Mouse (Mus musculus): ENCODE results near the gene Mta2. TPM values are rescaled to one million over a fixed set of nuclear protein-coding genes. Genes with fewer than 3 reads are reported as not detected.

Mta2 gene
- total and polyA plus RNA-seq, 2 experiments from 2014 or later, result 86.4 to 87.8 TPM

GRCm38 (mm10) chr19:8920073-8920736 is 21.5 kb upstream of the Mta2 start, which contains the start of gene B3gat3:
Gene B3gat3, plus strand, starts transcription at chr19:8920374.
- H3K27ac ChIP-seq (ENCODE audit: low read depth, low read length), result peak within 1 kb of the TSS; percentile 86
- H3K4me2 ChIP-seq (ENCODE audit: low read depth), result peak within 1 kb of the TSS; percentile 79
- WGBS, result 2% methylated on average over 39 of the region's 50 CpGs
- H3K36me3 ChIP-seq (ENCODE audit: insufficient read depth), result peaks cover 14% of the 10 kb centered on the region
- peak; percentile 97 for ATAC-seq
- TF ChIP-seq CTCF (IDR thresholded peaks at IDR 0.05; ENCODE audit: low read depth), result no peak
- H3K27me3 ChIP-seq (ENCODE audit: insufficient read depth, low read length), result no peaks in the 10 kb centered on the region
- DNase-seq, result peak; percentile 92
- H3K4me1 ChIP-seq (ENCODE audit: insufficient read depth), result peaks cover 14% of the 10 kb centered on the region
- H3K4me3 ChIP-seq (ENCODE audit: low read depth, low read length), result peak within 1 kb of the TSS; percentile 89
- peak within 1 kb of the TSS; percentile 76 for H3K9ac ChIP-seq
- H3K9me3 ChIP-seq (ENCODE audit: low read length), result no peaks in the 10 kb centered on the region

DNA sequence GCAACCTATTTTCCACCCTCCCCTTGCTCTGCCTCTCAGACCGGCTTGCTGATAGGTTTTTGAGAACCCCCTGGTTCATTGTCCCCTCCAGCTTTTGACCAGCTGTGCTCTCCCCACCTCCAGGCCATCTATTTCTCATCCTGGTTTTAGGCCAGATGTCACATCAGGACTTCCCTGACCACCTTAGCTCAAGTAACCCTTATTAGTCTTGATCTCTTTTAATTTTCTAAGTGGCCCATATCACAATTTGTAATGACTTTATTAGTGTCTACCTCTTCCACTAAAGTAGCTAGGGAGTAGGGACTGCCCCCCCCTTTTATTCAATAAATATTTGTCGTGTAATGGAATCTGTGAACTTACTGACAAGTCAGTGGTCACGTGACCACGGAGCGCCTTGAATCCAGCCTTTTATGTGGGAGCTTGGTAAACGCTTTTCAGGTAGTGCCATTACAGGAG is 20.8 kb upstream of the Mta2 start:
- Histone ChIP-seq H3K4me2 (ENCODE audit: low read depth) (peak overlapping the region; percentile 79), H3K36me3 (ENCODE audit: insufficient read depth) (peaks cover 14% of the 10 kb centered on the region), H3K27ac (ENCODE audit: low read depth, low read length) (peak overlapping the region; percentile 86), H3K4me1 (ENCODE audit: insufficient read depth) (peaks cover 14% of the 10 kb centered on the region), H3K9me3 (ENCODE audit: low read length) (no peaks in the 10 kb centered on the region), H3K4me3 (ENCODE audit: low read depth, low read length) (peak overlapping the region; percentile 89), H3K9ac (peak overlapping the region; percentile 76), H3K27me3 (ENCODE audit: insufficient read depth, low read length) (no peaks in the 10 kb centered on the region)
- DNase-seq, result peak; percentile 44
- no peak for ATAC-seq
- no peak for TF ChIP-seq CTCF (IDR thresholded peaks at IDR 0.05; ENCODE audit: low read depth)
- 2% methylated on average over 6 of the region's 6 CpGs for WGBS

DNA sequence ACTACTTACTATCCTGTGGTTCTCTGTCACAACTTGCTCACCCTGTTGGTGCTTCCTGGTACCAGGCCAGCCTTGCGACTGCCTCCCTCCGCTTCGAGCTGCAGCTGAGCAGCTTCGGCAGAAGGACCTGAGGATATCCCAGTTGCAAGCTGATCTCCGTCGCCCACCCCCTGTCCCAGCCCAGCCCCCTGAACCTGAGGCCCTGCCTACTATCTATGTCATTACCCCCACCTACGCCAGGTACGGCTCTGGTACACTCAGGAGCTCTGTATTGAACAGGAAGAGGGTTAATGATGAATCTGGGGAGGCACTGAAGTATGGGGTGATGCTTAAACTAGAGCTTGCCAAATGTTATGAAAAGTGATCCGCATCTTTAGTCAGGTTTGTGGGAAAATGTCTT is 19.9 kb upstream of the Mta2 start:
- 87% methylated on average over 9 of the region's 9 CpGs for WGBS
- H3K4me2 ChIP-seq (ENCODE audit: low read depth), result peak overlapping the region; percentile 79; the same call in 1 of the 2 replicates
- no peak for DNase-seq
- H3K27me3 ChIP-seq (ENCODE audit: insufficient read depth, low read length), result no peaks in the 10 kb centered on the region
- TF ChIP-seq CTCF (IDR thresholded peaks at IDR 0.05; ENCODE audit: low read depth), result no peak
- H3K4me3 ChIP-seq (ENCODE audit: low read depth, low read length), result peak overlapping the region; percentile 89; the same call in 1 of the 2 replicates
- H3K27ac ChIP-seq (ENCODE audit: low read depth, low read length), result no peak overlapping the region
- ATAC-seq, result no peak
- no peaks in the 10 kb centered on the region for H3K9me3 ChIP-seq (ENCODE audit: low read length)
- no peak overlapping the region for H3K9ac ChIP-seq
- H3K4me1 ChIP-seq (ENCODE audit: insufficient read depth), result peaks cover 14% of the 10 kb centered on the region
- peaks cover 11% of the 10 kb centered on the region; the same call in 1 of the 2 replicates for H3K36me3 ChIP-seq (ENCODE audit: insufficient read depth)

GRCm38 (mm10) chr19:8926766-8927165 is 14.9 kb upstream of the Mta2 start:
- Histone ChIP-seq H3K9ac (no peak overlapping the region), H3K9me3 (ENCODE audit: low read length) (no peaks in the 10 kb centered on the region), H3K27ac (ENCODE audit: low read depth, low read length) (no peak overlapping the region), H3K27me3 (ENCODE audit: insufficient read depth, low read length) (no peaks in the 10 kb centered on the region), H3K4me2 (ENCODE audit: low read depth) (no peak overlapping the region), H3K4me1 (ENCODE audit: insufficient read depth) (peaks cover 5% of the 10 kb centered on the region), H3K36me3 (ENCODE audit: insufficient read depth) (peaks cover 16% of the 10 kb centered on the region; the same call in 1 of the 2 replicates), H3K4me3 (ENCODE audit: low read depth, low read length) (no peak overlapping the region)
- no peak for TF ChIP-seq CTCF (IDR thresholded peaks at IDR 0.05; ENCODE audit: low read depth)
- DNase-seq (no peak), ATAC-seq (no peak)
- WGBS, result 93% methylated on average over 2 of the region's 2 CpGs

DNA sequence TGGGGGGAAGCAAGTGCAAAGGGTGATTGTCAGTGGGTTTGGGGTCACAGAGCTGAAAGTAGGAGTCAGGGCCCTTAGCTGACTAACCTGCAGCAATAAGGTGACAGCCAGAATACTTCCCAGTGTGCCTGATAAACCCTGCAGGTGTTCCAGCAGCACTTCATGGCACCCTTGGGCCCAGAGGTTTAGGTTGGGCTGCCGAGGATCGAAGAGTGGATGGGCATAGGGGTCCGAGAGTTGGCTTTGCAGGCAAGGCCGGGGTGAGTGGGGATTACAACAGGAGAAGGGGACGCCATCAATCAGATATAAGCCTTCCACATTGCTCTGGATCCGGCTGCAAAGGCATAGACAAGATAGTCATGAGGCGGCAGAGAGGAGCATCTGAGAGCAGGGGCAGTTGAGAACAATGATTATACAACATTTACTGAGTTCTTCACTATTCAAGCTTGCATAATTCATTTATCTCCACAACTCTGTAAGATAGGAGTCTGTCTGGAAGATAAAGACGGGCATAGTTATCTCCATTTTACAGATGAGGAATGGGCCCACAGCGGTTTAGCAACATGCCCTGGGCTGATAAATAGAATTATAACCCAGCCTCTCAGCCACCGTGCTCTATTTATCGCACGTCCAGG is 13.7 kb upstream of the Mta2 start:
- no peak overlapping the region for H3K9ac ChIP-seq
- 94% methylated on average over 12 of the region's 12 CpGs for WGBS
- no peak for TF ChIP-seq CTCF (IDR thresholded peaks at IDR 0.05; ENCODE audit: low read depth)

DNA sequence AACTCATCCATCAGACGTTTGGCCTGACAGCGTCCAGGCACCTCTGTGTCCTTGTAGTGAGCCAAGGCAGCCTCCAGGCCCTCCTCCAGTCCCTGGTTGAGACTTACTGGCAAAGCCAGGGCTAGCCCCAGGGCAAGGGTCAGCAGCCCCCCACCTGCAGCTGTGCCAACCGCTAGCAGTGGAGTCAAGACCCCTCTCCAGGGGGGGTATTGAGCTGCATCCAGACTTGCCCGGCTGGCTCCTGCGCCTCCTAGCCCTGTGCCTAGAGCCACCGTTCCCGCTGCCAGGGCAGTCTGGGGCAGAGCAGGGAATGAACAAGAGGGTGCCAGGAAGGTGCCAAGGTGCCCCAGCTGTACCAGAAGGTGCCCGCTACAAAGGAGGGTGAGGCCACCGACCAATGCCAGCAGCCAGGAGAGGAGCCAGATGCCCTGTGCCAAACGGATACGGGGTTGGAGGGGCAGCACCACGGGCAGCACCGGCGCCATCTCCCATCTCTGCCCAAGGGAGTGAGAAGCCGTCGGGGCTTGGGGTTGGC is 12.9 kb upstream of the Mta2 start:
- peaks cover 4% of the 10 kb centered on the region; the same call in 1 of the 2 replicates for H3K4me1 ChIP-seq (ENCODE audit: insufficient read depth)
- H3K36me3 ChIP-seq (ENCODE audit: insufficient read depth), result peaks cover 16% of the 10 kb centered on the region; the same call in 1 of the 2 replicates
- peak overlapping the region; percentile 61 for H3K4me2 ChIP-seq (ENCODE audit: low read depth)
- no peaks in the 10 kb centered on the region for H3K27me3 ChIP-seq (ENCODE audit: insufficient read depth, low read length)
- peak overlapping the region; percentile 57; the same call in 1 of the 2 replicates for H3K9ac ChIP-seq
- TF ChIP-seq CTCF (IDR thresholded peaks at IDR 0.05; ENCODE audit: low read depth), result no peak
- peak overlapping the region; percentile 44 for H3K4me3 ChIP-seq (ENCODE audit: low read depth, low read length)
- no peaks in the 10 kb centered on the region for H3K9me3 ChIP-seq (ENCODE audit: low read length)
- peak; percentile 23 for ATAC-seq
- H3K27ac ChIP-seq (ENCODE audit: low read depth, low read length), result no peak overlapping the region
- 13% methylated on average over 16 of the region's 16 CpGs for WGBS
- no peak for DNase-seq

More for the DNA sequence above, 13.7 kb upstream of the Mta2 start:
- Histone ChIP-seq H3K27me3 (ENCODE audit: insufficient read depth, low read length) (no peaks in the 10 kb centered on the region), H3K4me1 (ENCODE audit: insufficient read depth) (peaks cover 4% of the 10 kb centered on the region; the same call in 1 of the 2 replicates), H3K4me2 (ENCODE audit: low read depth) (no peak overlapping the region), H3K9me3 (ENCODE audit: low read length) (no peaks in the 10 kb centered on the region), H3K4me3 (ENCODE audit: low read depth, low read length) (no peak overlapping the region), H3K27ac (ENCODE audit: low read depth, low read length) (no peak overlapping the region), H3K36me3 (ENCODE audit: insufficient read depth) (peaks cover 16% of the 10 kb centered on the region; the same call in 1 of the 2 replicates)
- no peak for DNase-seq
- no peak for ATAC-seq

Measured in forebrain, postnatal 0 days (tissue).